Mouse (Mus musculus) megakaryocyte, embryonic 14.5 days (primary cell): Measurements from ENCODE around the gene Ssh2.

ENCODE experiments used
- FLI1 ChIP-seq: IDR thresholded peaks from 2 replicates; pipeline ENCODE4 v1.6.1; 2012; ENCODE audit warnings: low read length, inconsistent platforms, mixed read lengths
- GATA1 ChIP-seq: IDR thresholded peaks from 3 replicates; pipeline ENCODE4 v1.6.1; 2012; ENCODE audit warnings: mixed read lengths, low read length, inconsistent platforms, borderline replicate concordance

DNA sequence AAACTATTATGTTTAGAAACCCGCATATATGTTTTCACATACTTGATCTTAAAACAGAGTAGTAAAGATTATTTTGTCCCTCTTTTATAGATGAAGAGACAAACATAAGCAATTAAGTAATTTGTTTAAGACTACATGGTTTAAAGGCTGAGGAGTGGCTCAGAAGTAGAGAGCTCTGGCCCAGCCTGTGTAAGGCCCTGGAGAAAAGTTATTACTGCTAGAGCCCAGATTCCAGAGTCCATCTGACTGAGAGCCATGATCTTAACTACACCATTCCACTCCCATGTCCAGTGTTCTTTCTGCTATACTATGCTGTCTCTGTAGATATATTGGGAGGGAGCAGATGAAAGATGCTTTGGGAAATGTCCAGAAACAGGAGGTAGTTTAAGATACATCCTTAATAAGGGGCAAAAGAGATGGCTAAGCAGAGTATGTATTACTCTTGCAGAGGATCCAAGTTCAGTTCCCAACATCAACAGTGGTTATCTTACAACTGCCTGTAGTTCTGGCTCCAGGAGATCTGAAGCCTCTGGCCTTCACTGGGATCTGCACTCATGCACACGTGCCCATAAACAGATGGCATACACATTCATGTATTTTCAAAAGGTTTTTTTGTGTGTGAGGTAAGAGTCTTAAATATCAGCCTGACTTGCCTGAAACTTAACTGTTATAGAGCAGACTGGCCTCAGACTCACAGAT, 198.2 kb downstream of the Ssh2 start:
- TF ChIP-seq GATA1 (no peak), FLI1 (no peak)
